Mouse (Mus musculus) kidney, adult 18-20 months (tissue): ENCODE measurements at regions not wholly inside any gene's neighbourhood (a gene's known extent, or its start where the extent isn't known, plus 50 kb on each side); places are given as distances from the start of the nearest gene placed in this dataset.
A peak's percentile ranks its signal among the peaks of the same experiment; 100 is the strongest.
"Not testable (repeated sequence)": the region's sequence is repeated elsewhere in the genome, so short reads cannot be mapped to it uniquely, and the experiment has no call there.

Experiments
- DNase-seq: peaks from one replicate; pipeline ENCODE4 v3.0.0; 2021

DNA sequence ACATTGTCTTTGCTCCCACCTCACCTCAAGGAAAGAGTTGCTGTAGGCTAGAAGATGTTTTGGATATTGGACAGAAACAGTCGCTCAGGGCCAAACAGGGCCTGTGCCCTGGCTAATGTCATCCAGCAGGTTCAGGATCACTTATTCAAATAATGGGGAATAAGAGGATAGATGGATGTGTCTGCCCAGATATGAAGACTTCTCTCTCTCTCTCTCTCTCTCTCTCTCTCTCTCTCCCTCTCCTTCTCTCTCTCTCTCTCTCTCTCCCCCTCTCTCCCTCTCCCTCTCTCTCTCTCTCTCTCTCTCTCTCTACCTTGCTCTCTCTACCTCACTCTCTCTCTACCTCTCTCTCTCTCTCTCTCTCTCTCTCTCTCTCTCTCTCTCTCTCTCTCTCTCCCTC, 483.9 kb downstream of the 5730507C01Rik start:
- DNase-seq = not testable (repeated sequence)

DNA sequence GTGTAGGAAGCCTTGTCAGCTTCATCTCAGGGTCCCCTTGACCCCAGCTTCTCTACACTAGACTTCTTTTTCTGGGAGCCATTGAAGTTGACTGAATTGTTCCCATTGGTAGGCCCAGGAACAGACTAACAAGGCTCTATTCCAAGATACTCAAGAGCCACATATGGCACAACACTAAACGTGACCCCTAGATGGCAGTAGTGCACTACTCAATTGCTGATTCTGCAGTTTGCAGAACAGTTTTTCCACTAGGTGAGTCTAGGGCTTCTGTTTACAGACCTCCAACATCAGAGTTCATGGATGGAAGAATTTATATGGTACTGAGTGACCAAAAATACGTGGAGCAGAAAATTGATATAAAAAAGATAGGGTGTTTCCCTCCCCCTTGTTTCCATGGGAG, 486.3 kb downstream of the 5730507C01Rik start:
- peak; percentile 5 for DNase-seq
